Mouse (Mus musculus) ovary, adult 2 months (tissue): ENCODE results near the gene Fbxw22. TPM values are rescaled to one million over a fixed set of nuclear protein-coding genes. Genes with fewer than 3 reads are reported as not detected.

Source experiments
- polyA plus RNA-seq: library from polyadenylated mRNA; depleted of rRNA; stranded (reverse); fragments of >200 nt; gene quantifications from 2 replicates; pipeline ENCODE4 v1.2.3, GENCODE M21; 2012; rRNA removed

Gene Fbxw22
- 1.0 and 1.1 TPM in 2 replicates for polyA plus RNA-seq

GRCm38 (mm10) chr9:109404196-109404595 is at the start of gene Fbxw22:
Gene Fbxw22 (minus strand): TSS chr9:109404296.

GRCm38 (mm10) chr9:109449040-109449439 is 44.9 kb upstream of the Fbxw22 start, which contains the start of gene Fbxw16:
Gene Fbxw16 (minus strand): TSS chr9:109449140.

GRCm38 (mm10) chr9:109339559-109339958 is 64.5 kb downstream of the Fbxw22 start, which contains the start of gene Fbxw28:
Gene Fbxw28 (minus strand): TSS chr9:109339659.

Other genes starting within 250 kb of the Fbxw22 start
- gene Fbxw21, start 242.3 kb downstream of the Fbxw22 start, polyA plus RNA-seq: 2.7 and 3.6 TPM in 2 replicates
- 0.75 and 0.92 TPM in 2 replicates for gene Fbxw13, start 208.3 kb downstream of the Fbxw22 start, polyA plus RNA-seq
- 0.55 and 1.0 TPM in 2 replicates for gene Fbxw20, start 169.5 kb downstream of the Fbxw22 start, polyA plus RNA-seq
- gene Fbxw14, start 116.6 kb downstream of the Fbxw22 start, polyA plus RNA-seq: 2.8 and 3.0 TPM in 2 replicates
- 2.0 and 3.2 TPM in 2 replicates for gene Fbxw28, start 64.6 kb downstream of the Fbxw22 start, polyA plus RNA-seq
- gene Fbxw16, start 44.8 kb upstream of the Fbxw22 start, polyA plus RNA-seq: 2.0 TPM in 2 replicates
- 1.3 and 2.0 TPM in 2 replicates for gene Fbxw19, start 91.6 kb upstream of the Fbxw22 start, polyA plus RNA-seq
- 4.1 and 7.2 TPM in 2 replicates for gene Fbxw15, start 164.0 kb upstream of the Fbxw22 start, polyA plus RNA-seq
- 4.2 and 5.9 TPM in 2 replicates for gene Fbxw24, start 221.8 kb upstream of the Fbxw22 start, polyA plus RNA-seq